Mouse (Mus musculus) erythroid progenitor cell, adult 5-6 weeks (primary cell): Measurements from ENCODE around the gene Olfr1247. TPM values are rescaled to one million over a fixed set of nuclear protein-coding genes. Genes with fewer than 3 reads are reported as not detected.
"Not testable (repeated sequence)": the region's sequence is repeated elsewhere in the genome, so short reads cannot be mapped to it uniquely, and the experiment has no call there.

Experiments
- ATAC-seq: replicated peaks from 2 replicates; pipeline ENCODE4 v1.8.0; 2016; ENCODE audit warnings: moderate number of reproducible peaks, mild to moderate bottlenecking, moderate TSS enrichment, inconsistent platforms; ENCODE audit not compliant: poor library complexity, low FRiP score, severe bottlenecking
- total RNA-seq, 2 experiments: library from RNA; stranded (forward) in 1 of 2; stranded (reverse) in 1 of 2; fragments of 150-400 nt in 1 of 2; fragments of 186-747, 209-891 nt in 1 of 2; gene quantifications; 2 replicates each; pipeline versions ENCODE4 v1.2.3 to v1.2.4; 2015 to 2017; ENCODE audit warnings: low replicate concordance in 2 of 2

The Olfr1247 gene
- total RNA-seq (2015; ENCODE audit: low replicate concordance) (not detected in 2 replicates), total RNA-seq (2017; ENCODE audit: low replicate concordance) (not detected in 2 replicates)

DNA sequence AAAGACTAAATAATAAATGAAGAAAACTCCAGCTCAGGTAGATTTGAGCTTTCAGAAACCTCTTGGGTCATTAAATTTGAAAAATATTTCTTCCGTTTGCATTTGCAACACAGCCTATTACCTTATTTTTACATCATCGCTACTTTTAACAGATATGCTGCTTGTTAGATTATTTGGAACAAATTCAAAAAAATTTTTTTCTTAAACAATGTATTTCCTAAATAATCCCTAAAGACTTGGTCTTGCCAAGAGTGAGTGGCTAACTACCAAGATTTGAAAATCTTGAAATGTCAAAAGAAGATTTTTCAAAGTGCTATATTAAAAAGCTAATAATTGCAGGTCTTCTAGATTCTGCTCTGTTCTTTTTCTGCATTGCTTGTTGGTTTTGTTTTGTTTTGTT lies at the start of gene Olfr1247:
Gene Olfr1247 (minus strand): TSS at position 101 of the 400 bp plus-strand sequence.
- ATAC-seq = no peak

DNA sequence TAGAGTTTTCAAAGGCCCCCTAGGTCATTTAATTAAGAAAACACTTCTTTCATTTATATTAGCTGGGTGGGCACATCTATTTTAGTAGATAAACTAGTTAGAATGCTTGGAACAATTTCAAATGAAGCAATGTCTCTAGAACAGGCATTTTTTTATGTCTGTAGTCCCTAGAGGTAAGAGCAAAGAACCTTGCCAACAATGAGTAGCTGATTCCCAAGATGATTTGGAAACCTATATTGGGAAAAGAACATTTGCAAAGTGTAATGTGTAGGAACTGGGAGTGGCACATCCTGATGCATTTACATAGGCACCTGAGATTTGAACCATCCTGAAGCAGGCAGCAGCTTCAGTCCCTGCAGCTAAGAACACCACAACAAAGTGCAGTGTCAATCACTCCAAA lies 47.4 kb upstream of the Olfr1247 start, which contains the start of gene Olfr1250:
Gene Olfr1250 (minus strand): TSS at position 101 of the 400 bp plus-strand sequence.
- ATAC-seq = no peak

GRCm38 (mm10) chr2:89634883-89635282 lies 21.0 kb upstream of the Olfr1247 start, which contains the start of gene Olfr1249:
TSS of gene Olfr1249 (minus strand) at chr2:89634983.
- ATAC-seq = no peak

GRCm38 (mm10) chr2:89618145-89618544 lies 4.2 kb upstream of the Olfr1247 start, which contains the start of gene Olfr1248:
TSS of gene Olfr1248 (minus strand) at chr2:89618245.
- ATAC-seq = not testable (repeated sequence)

DNA sequence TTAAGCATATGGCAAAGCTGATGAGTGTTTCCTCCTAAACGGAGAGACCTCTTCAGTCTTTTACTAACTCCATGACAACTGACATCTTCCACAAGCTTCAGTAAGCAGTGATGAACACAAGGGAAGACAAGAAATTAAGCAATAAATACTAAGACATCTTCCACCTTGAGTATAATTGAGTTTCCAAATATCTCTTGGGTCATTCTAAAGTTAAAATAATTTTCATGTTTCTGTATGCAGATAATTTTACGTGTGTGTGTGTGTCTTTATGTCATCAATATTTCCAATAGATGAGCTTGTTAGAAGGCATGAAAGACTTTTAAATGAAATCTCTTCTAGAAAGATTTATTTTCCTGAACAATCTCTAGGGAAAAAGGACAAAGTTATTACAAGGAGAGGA lies 20.9 kb downstream of the Olfr1247 start, which contains the start of gene Olfr1246:
Gene Olfr1246 (minus strand): TSS at position 101 of the 400 bp plus-strand sequence.
- ATAC-seq = no peak

- no peak for ATAC-seq
Measured at GRCm38 (mm10) chr2:89578347-89578746, 35.6 kb downstream of the Olfr1247 start, which contains the start of gene Olfr1245. TSS of gene Olfr1245 (minus strand) at chr2:89578447.

GRCm38 (mm10) chr2:89562706-89563105 lies 51.2 kb downstream of the Olfr1247 start:
- not testable (repeated sequence) for ATAC-seq

Other genes starting within 250 kb of the Olfr1247 start
- not detected in 2 replicates for gene Olfr1234, start 249.3 kb downstream of the Olfr1247 start, total RNA-seq (2015; ENCODE audit: low replicate concordance)
- gene Olfr1234, start 249.3 kb downstream of the Olfr1247 start, total RNA-seq (2017; ENCODE audit: low replicate concordance) = not detected in 2 replicates
- not detected in 2 replicates for gene Olfr1238, start 204.5 kb downstream of the Olfr1247 start, total RNA-seq (2015; ENCODE audit: low replicate concordance)
- not detected in 2 replicates for gene Olfr1238, start 204.5 kb downstream of the Olfr1247 start, total RNA-seq (2017; ENCODE audit: low replicate concordance)
- gene Olfr1239, start 193.7 kb downstream of the Olfr1247 start, total RNA-seq (2015; ENCODE audit: low replicate concordance) = not detected in 2 replicates
- not detected in 2 replicates for gene Olfr1239, start 193.7 kb downstream of the Olfr1247 start, total RNA-seq (2017; ENCODE audit: low replicate concordance)
- gene Olfr1240, start 171.1 kb downstream of the Olfr1247 start, total RNA-seq (2015; ENCODE audit: low replicate concordance) = not detected in 2 replicates
- gene Olfr1240, start 171.1 kb downstream of the Olfr1247 start, total RNA-seq (2017; ENCODE audit: low replicate concordance) = not detected in 2 replicates
- gene Olfr1241, start 127.0 kb downstream of the Olfr1247 start, total RNA-seq (2015; ENCODE audit: low replicate concordance) = not detected in 2 replicates
- gene Olfr1241, start 127.0 kb downstream of the Olfr1247 start, total RNA-seq (2017; ENCODE audit: low replicate concordance) = not detected in 2 replicates
- gene Olfr1242, start 115.8 kb downstream of the Olfr1247 start, total RNA-seq (2015; ENCODE audit: low replicate concordance) = not detected in 2 replicates
- not detected in 2 replicates for gene Olfr1242, start 115.8 kb downstream of the Olfr1247 start, total RNA-seq (2017; ENCODE audit: low replicate concordance)
- not detected in 2 replicates for gene Olfr1243, start 82.6 kb downstream of the Olfr1247 start, total RNA-seq (2015; ENCODE audit: low replicate concordance)
- not detected in 2 replicates for gene Olfr1243, start 82.6 kb downstream of the Olfr1247 start, total RNA-seq (2017; ENCODE audit: low replicate concordance)
- not detected in 2 replicates for gene Olfr1245, start 35.7 kb downstream of the Olfr1247 start, total RNA-seq (2015; ENCODE audit: low replicate concordance)
- not detected in 2 replicates for gene Olfr1245, start 35.7 kb downstream of the Olfr1247 start, total RNA-seq (2017; ENCODE audit: low replicate concordance)
- gene Olfr1246, start 21.0 kb downstream of the Olfr1247 start, total RNA-seq (2015; ENCODE audit: low replicate concordance) = not detected in 2 replicates
- not detected in 2 replicates for gene Olfr1246, start 21.0 kb downstream of the Olfr1247 start, total RNA-seq (2017; ENCODE audit: low replicate concordance)
- not detected in 2 replicates for gene Olfr1248, start 4.1 kb upstream of the Olfr1247 start, total RNA-seq (2015; ENCODE audit: low replicate concordance)
- gene Olfr1248, start 4.1 kb upstream of the Olfr1247 start, total RNA-seq (2017; ENCODE audit: low replicate concordance) = not detected in 2 replicates
- gene Olfr1249, start 20.9 kb upstream of the Olfr1247 start, total RNA-seq (2015; ENCODE audit: low replicate concordance) = not detected in 2 replicates
- gene Olfr1249, start 20.9 kb upstream of the Olfr1247 start, total RNA-seq (2017; ENCODE audit: low replicate concordance) = not detected in 2 replicates
- not detected in 2 replicates for gene Olfr1250, start 47.3 kb upstream of the Olfr1247 start, total RNA-seq (2015; ENCODE audit: low replicate concordance)
- not detected in 2 replicates for gene Olfr1250, start 47.3 kb upstream of the Olfr1247 start, total RNA-seq (2017; ENCODE audit: low replicate concordance)
- gene Olfr1251, start 57.8 kb upstream of the Olfr1247 start, total RNA-seq (2015; ENCODE audit: low replicate concordance) = not detected in 2 replicates
- not detected in 2 replicates for gene Olfr1251, start 57.8 kb upstream of the Olfr1247 start, total RNA-seq (2017; ENCODE audit: low replicate concordance)
- not detected in 2 replicates for gene Olfr1252, start 110.9 kb upstream of the Olfr1247 start, total RNA-seq (2015; ENCODE audit: low replicate concordance)
- not detected in 2 replicates for gene Olfr1252, start 110.9 kb upstream of the Olfr1247 start, total RNA-seq (2017; ENCODE audit: low replicate concordance)
- not detected in 2 replicates for gene Olfr1253, start 143.0 kb upstream of the Olfr1247 start, total RNA-seq (2015; ENCODE audit: low replicate concordance)
- not detected in 2 replicates for gene Olfr1253, start 143.0 kb upstream of the Olfr1247 start, total RNA-seq (2017; ENCODE audit: low replicate concordance)
- not detected in 2 replicates for gene Olfr1254, start 179.5 kb upstream of the Olfr1247 start, total RNA-seq (2015; ENCODE audit: low replicate concordance)
- not detected in 2 replicates for gene Olfr1254, start 179.5 kb upstream of the Olfr1247 start, total RNA-seq (2017; ENCODE audit: low replicate concordance)
- not detected in 2 replicates for gene Olfr1255, start 197.9 kb upstream of the Olfr1247 start, total RNA-seq (2015; ENCODE audit: low replicate concordance)
- not detected in 2 replicates for gene Olfr1255, start 197.9 kb upstream of the Olfr1247 start, total RNA-seq (2017; ENCODE audit: low replicate concordance)
- not detected in 2 replicates for gene Olfr1256, start 227.4 kb upstream of the Olfr1247 start, total RNA-seq (2015; ENCODE audit: low replicate concordance)
- not detected in 2 replicates for gene Olfr1256, start 227.4 kb upstream of the Olfr1247 start, total RNA-seq (2017; ENCODE audit: low replicate concordance)
- gene Olfr48, start 234.1 kb upstream of the Olfr1247 start, total RNA-seq (2015; ENCODE audit: low replicate concordance) = not detected in 2 replicates
- not detected in 2 replicates for gene Olfr48, start 234.1 kb upstream of the Olfr1247 start, total RNA-seq (2017; ENCODE audit: low replicate concordance)